Comparison of ENCODE assay signal across 7 mouse cellular contexts in the genomic region with DNA sequence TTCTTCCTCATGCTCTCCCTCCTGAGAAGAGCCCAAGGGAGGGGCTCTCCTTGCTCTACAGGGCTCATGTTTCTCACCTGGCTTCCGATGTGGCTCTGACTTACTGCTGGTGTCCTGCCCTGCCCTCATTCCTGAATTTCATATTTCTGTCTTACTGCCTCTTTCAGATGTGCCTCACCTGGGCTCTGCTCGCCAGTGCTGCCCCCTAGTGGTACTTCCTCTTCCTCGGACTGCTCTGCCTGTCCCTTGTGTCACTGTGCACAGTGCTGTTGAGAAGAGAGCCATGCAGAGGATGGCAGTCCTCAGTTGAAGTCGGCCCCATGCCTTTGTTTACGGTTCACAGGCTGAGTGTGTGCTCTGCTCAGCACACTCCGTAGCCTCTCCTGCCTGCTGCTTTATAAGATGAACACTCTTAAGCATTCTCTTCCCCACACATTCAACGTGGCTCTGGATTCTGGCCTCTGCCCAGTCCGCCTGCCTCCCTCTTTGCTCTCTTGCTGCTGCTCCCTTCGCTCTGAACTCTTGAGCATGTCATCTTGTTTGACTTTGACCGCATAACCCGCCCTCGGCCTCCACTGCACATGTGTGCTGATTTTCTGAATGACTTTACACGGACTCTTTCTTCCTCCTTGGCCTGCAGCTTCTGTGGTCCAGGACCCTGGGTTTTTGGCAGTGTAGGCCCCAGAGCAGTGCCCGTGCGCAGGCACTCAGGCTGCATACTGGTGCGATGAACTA.
DNase-seq lines count a peak whose midpoint lies in the region; TF ChIP-seq lines count a peak whose summit lies in the region.

No protein-coding gene starts in this region.

- no peaks in the 10 kb centered on the region for H3K9me3 ChIP-seq in ES-E14 (ENCODE audit: control insufficient read depth, insufficient read depth, low read depth, low read length)

- peak; percentile 90 for TF ChIP-seq CTCF in embryonic fibroblast, embryonic 13.5 days (IDR thresholded peaks at IDR 0.05; ENCODE audit: borderline replicate concordance, insufficient read depth, low read length)

- peak; percentile 60 for DNase-seq in ES-E14 (ENCODE audit: low read depth, low spot score)
- DNase-seq in adrenal gland, postnatal 4 days (ENCODE audit: low spot score in 2 of 2), result peak; percentile 27 to 62
- DNase-seq in heart, postnatal 4 days, result peak; percentile 82
- DNase-seq in layer of hippocampus, postnatal 10 days (ENCODE audit: low spot score in 2 of 2), result peak; percentile 69 to 77
- peak; percentile 84 for DNase-seq in lung, postnatal 14 days
- peak; percentile 66 to 86 for DNase-seq in spleen, postnatal 10 days (ENCODE audit: low spot score in 2 of 2)

- in situ Hi-C loops in ES-E14 (cut with MboI; ENCODE audit: low sequenced_read_pairs in 2 of 2, unreplicated experiment in 2 of 2), result no loop called here

- no peaks in the 10 kb centered on the region; the same call in 1 of the 2 replicates for H3K36me3 ChIP-seq in ES-E14 (ENCODE audit: control insufficient read depth, insufficient read depth, low read length, poor library complexity, severe bottlenecking)

- no peak overlapping the region; the same call in 1 of the 2 replicates for H3K9ac ChIP-seq in ES-E14 (ENCODE audit: insufficient read depth, low read depth, low read length, poor library complexity, severe bottlenecking)

- H3K4me3 ChIP-seq in ES-E14 (ENCODE audit: insufficient read depth in 1 of 2, low read depth in 1 of 2, low read length in 2 of 2, poor library complexity in 1 of 2, severe bottlenecking in 1 of 2), result no peak overlapping the region
- H3K4me3 ChIP-seq in embryonic fibroblast, embryonic 13.5 days (ENCODE audit: insufficient read depth, low read length), result no peak overlapping the region

- TF ChIP-seq POLR2A in embryonic fibroblast, embryonic 13.5 days (IDR thresholded peaks at IDR 0.05; ENCODE audit: low read depth, low read length), result no peak

- peak overlapping the region; percentile 27; the same call in 1 of the 2 replicates for H3K27ac ChIP-seq in ES-E14 (ENCODE audit: insufficient read depth, low read depth, low read length, poor library complexity, severe bottlenecking)
- H3K27ac ChIP-seq in embryonic fibroblast, embryonic 13.5 days (ENCODE audit: insufficient read depth, low read length), result no peak overlapping the region

- H3K4me1 ChIP-seq in ES-E14 (ENCODE audit: control insufficient read depth in 2 of 2, insufficient read depth in 2 of 2, low read length in 2 of 2, poor library complexity in 1 of 2), result peaks cover 0 to 8% of the 10 kb centered on the region in 2 experiments; a peak in 1 of 4 replicates
- H3K4me1 ChIP-seq in embryonic fibroblast, embryonic 13.5 days (ENCODE audit: control insufficient read depth, insufficient read depth, low read length), result peaks cover 21% of the 10 kb centered on the region

TF ChIP-seq in ES-E14, 5 proteins besides CTCF, POLR2A, EP300 and RAD21:
- TF ChIP-seq HCFC1 (IDR thresholded peaks at IDR 0.05; ENCODE audit: borderline replicate concordance, insufficient read depth, low read length) (no peak), ZC3H11A (IDR thresholded peaks at IDR 0.05; ENCODE audit: borderline replicate concordance, low read depth, low read length) (no peak), MAFK (IDR thresholded peaks at IDR 0.05; ENCODE audit: insufficient read depth, low read depth, low read length) (no peak), CHD2 (IDR thresholded peaks at IDR 0.05; ENCODE audit: low read depth, low read length) (no peak), ZNF384 (IDR thresholded peaks at IDR 0.05; ENCODE audit: low read depth, low read length) (no peak)
